Mouse (Mus musculus) lung, postnatal 0 days (tissue): ENCODE data around the gene Tmem219.

Source experiments
- CTCF ChIP-seq: IDR thresholded peaks from 2 replicates; pipeline ENCODE4 v1.5.1; 2016; ENCODE audit warnings: antibody characterized with exemption, mild to moderate bottlenecking
- EP300 ChIP-seq: IDR thresholded peaks from 2 replicates; pipeline ENCODE4 v1.6.1; 2016; ENCODE audit warnings: antibody characterized with exemption, mild to moderate bottlenecking, control low read depth

DNA sequence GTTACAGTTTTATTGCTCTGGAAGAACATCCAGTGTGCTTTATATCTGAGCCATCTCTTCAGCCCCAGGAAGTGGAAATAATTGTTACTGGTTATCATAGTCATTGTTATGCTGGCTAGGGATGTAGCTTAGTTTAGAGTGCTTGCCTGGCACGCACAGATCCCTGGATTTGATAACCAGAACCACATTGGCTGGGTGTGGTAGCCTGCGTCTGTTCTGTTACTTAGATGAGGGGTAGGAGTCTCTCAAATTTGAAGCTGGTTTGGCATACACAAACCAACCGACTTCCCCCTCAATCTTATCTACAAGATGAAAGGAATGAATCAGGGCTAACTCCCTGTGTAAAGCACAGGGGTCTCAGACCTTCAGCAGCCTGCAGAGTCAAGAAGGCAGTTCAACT lies 3.6 kb upstream of the Tmem219 start:
- TF ChIP-seq CTCF, result no peak
- no peak for TF ChIP-seq EP300
